Mouse (Mus musculus) embryo, embryonic 10 days (tissue): ENCODE data around the gene Folr1.

Experiments
- DNase-seq: peaks from one replicate; pipeline ENCODE4 v3.0.0-alpha.2; 2015; ENCODE audit warnings: low spot score

Folr1 gene

DNA sequence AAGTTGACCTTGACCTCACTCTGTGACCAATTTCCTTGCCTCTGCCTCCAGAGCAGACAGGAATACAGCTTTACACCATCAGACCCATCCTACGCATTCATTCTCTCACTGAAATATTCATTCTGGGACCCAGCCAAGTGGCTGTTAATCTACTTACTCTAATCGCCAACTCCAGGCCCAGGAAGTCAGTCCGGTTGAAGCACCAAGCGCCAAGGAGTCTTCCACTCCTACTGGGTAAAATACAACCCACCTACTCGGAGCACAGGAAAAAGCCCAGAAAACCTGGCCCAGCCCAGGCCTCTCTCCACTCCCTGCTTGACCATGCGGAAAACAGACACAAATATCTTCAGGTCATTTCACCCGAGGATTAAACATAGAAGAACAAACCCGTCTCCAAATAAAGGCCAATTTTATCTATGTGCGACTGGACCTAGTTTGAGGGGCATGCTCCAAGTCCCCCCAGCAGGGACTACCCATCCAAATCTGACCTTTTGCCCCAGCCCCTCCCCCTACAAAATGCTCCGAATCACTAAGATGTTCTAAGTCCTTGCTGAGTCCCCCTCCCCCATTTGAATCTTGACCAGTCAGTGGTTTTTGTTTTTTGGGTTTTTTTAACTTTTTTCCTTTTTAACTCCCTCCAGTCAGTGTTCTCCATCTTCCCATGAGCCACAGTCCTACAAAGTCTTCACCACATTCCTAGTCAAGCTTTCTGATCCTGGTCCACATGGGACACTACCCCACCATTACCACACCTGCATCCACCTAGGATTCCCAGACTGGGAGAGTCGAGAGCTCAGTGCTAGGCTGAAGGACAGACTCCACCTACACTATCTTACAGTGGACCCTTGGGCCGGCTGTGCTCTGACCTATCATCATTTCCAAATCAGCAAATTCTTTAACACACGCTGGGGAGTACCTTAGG, 2.1 kb downstream of the Folr1 start:
- no peak for DNase-seq

DNA sequence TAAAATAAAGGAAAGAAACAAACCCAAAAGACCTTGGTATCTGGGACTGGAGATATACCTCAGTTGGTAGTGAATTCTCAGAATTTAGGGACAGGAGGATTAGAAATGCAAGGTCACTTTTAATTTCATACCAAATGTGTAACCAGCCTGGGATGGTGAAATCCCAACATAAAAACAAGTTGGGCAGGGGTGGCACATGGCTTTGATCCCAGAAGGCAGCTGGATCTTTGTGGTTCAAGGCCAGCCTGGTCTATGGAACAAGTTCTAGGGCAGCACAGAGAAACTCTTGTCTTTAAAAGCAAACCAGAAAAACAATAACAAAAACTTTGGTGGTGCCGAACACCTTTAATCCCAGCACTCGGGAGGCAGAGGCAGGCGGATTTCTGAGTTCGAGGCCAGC, 3.1 kb downstream of the Folr1 start:
- no peak for DNase-seq

DNA sequence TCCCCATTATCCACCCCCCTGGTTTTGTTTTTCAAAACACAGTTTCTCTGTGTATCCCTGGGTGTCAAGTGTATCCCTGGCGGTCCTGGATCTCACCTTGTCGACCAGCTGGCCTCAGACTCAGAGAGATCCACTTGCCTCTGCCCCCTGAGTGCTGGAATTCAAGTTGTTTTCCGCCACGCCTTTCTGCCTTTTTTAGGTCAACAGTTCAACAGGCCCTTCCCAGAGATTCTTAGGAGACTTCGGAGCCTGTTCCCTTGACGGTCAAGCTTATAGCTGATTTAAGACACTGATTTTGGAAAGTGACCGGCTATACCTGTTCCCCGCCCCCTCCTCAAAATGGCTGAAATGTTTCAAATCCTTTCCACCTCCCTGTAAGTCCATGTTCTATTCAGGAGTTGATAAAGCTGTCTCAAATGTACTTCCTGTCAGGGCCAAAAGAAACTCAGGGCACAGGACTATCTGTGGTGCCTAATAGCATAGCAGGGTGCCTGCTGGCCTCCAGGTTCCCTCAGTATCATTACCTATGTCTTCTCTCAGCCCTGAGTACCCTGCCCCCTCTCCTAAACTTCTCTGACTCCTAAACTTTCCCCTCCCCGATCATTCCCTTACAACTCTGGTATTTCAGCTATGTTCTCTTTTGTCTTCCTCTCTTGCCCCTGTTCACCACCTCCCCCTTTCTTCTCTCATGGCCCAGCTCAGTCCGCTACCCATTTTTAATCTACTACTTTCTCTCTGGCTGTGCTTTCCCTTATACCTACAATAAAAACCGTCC, 3.9 kb downstream of the Folr1 start:
- DNase-seq, result no peak

DNA sequence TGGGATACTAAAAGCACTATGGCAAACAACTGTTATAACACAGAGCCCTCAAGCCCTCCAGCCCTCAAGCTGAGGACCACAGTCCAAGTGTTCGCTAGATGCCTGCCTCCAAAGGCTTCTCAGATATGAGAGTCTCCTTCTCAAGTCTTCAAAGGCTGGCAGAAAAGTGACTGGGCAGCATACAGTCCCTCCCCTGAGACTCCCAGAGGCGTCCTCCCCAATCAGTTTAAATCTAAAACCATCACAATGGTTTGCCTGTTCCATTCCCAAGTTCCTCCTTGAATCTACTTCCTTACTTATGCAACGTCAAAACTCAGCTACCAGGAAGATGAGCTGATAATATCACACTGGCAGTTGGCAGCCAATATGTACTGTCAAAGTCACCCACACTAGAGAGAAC, 7.2 kb downstream of the Folr1 start, which contains the start of gene Anapc15:
Anapc15 (plus strand) TSS at position 301 of the 400 bp plus-strand sequence.
- DNase-seq, result no peak

DNA sequence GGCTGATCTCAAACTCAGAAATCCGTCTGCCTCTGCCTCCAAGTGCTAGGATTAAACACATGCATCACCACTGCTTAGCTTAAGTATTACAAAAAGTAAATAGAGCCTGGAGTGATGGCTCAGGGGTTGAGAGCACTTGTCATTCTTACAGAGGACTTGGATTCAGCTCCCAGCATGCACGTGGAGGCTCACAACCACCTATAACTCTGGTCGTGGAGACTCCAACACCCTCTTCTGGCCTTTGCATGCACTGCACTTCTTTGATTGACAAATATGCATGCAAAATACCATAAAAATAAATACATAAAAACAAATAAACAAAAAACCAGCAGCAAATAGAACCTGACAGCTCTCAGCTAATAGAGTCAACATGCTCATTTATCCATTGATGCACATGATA, 8.3 kb downstream of the Folr1 start:
- DNase-seq, result no peak

DNA sequence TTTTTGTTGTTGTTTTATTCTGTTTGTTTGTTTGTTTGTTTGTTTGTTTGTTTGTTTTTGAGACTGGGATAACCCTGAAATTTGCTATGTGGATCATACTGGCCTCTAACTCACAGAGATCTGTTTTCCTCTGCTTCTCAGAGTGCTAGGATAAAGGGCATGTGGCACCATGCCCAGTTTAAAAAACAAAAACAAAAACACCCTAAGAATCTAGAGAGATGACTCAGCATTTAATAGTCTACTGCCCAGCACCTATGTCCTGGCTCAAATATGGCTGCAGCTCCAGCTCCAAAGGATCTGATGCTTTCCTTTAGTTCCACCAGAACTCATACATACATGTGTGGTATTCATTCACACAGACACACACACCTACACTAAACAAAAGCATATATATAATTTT, 9.6 kb downstream of the Folr1 start:
- DNase-seq, result no peak

DNA sequence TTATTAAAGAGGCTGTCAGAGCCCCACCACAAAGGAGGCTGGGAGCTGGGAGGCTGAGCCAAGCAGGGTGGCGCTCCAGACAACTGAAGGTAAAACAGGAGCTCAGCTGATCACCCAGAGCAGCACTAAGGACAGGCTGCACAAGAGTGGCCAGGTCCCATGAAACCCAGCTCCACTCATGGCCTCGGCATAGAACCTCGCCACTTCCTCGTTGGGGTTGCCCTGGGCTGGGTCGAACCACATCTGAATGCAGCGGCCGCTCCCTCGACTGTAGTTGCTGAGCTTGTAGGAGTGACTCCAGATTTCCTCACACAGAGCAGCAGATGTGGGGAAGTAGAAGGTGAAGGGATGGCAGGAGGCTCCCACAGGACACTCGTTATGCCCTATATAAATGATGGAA, 12.2 kb downstream of the Folr1 start:
- DNase-seq, result no peak

DNA sequence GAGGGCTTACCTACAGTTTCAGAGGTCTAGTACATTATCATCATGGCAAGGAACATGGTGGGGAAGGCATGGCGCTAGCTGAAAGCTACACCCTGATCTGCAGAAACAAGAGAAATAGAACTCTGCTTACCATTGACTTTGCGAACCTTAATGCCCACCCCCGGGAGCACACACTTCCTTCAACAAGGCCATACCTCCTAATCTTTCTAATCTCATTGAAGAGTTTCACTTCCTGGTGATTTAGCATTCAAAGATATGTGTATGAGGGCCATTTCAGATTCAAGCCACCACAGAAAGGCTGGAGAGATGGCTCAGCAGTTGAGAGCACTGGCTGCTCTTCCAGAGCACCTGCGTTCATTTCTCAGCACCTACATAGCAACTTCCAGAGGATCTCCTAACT, 13.5 kb downstream of the Folr1 start, which contains the start of gene Folr2:
Folr2 (minus strand) TSS at position 101 of the 400 bp plus-strand sequence.
- DNase-seq, result no peak

DNA sequence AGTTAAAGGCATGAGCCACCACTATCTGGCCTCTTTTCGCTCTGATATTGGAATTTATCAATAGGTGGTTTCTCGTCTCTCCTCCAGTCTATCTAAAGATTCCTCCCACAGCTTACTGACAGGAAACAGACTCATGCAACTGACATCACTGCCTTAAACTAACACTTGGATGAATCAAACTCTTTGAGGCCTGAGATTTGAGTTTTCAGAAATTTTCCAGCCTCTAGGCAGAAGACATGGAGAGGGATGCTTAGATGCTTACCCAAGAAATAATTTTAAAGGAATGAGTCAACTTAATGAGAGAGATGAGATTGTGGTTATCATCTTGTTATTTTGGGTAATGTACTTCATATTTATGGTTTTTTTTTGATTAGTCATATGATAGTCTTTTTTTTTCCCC, 16.8 kb downstream of the Folr1 start:
- no peak for DNase-seq

DNA sequence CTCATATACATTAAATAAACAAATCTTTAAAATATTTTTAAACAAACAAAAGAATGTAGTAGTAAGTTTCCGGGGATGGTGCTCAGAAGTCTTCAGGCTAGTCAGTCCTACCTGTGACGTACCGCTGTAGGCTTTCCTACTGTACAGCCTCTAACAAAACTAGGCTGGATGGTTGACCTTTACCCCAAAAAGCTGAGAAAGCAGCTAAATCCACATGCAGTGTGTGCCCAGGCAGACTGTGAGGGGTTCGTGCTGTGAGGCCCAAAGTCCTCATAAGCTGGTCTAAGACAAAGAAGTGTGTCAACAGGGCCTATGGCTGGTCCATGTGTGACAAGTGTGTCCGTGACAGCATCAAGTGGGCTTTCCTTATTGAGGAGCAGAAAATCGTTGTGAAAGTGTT, 17.7 kb downstream of the Folr1 start:
- no peak for DNase-seq

DNA sequence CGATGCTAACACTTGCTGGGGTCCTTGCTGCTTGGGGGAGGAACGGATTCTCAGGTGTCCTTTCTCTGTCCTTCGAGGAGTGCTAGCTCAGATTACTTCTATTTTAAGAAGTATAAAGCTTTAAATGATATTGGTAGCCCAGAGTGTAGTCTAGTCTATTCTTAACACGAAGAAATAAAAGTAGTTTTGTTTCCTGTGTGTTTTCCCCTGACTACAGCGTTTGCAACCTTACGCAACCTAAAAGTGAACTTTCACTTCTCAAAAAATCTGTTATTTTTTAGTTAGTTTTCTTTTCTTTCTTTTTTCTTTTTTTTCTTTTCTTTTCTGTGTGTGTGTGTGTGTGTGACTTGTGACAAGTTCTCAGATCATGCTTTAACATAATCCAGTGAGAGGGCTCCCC, 18.9 kb downstream of the Folr1 start:
- DNase-seq, result no peak

DNA sequence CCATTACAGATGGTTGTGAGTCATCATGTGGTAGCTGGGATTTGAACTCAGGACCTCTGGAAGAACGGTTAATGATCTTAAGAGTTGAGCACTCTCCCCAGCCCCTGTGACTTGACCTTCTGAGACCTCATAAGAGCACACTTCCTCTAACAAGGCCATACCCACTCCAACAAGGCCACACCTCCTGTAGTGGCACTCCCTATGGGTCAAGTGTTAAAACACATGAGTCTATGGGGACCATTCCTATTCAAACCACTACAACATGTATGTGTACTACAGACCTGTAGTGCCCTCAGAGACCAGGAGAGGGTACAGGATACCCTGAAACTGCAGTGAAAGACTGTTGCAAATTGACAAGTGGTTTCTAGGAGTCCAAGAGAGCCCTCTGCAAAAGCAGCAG, 22.7 kb downstream of the Folr1 start:
- DNase-seq, result no peak

DNA sequence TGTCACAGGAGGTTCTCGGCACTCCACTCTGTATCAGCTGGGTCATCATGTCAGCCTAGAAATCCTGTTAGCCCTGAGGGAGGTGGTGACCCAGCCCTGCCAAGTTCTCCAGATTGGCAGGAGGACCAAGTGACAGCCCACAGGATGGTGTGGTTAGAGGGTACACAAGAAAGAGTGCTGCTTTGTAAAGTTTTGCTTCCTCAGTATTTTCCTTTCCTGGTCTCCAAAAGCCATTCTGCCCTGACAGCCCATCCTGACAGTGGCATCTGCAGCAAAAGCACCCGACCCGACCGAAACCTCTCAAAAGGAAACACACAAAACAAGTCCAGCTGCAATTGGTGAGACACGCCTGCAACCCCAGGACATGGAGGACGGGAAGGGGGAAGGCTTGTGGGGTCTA, 26.4 kb downstream of the Folr1 start:
- DNase-seq, result no peak

DNA sequence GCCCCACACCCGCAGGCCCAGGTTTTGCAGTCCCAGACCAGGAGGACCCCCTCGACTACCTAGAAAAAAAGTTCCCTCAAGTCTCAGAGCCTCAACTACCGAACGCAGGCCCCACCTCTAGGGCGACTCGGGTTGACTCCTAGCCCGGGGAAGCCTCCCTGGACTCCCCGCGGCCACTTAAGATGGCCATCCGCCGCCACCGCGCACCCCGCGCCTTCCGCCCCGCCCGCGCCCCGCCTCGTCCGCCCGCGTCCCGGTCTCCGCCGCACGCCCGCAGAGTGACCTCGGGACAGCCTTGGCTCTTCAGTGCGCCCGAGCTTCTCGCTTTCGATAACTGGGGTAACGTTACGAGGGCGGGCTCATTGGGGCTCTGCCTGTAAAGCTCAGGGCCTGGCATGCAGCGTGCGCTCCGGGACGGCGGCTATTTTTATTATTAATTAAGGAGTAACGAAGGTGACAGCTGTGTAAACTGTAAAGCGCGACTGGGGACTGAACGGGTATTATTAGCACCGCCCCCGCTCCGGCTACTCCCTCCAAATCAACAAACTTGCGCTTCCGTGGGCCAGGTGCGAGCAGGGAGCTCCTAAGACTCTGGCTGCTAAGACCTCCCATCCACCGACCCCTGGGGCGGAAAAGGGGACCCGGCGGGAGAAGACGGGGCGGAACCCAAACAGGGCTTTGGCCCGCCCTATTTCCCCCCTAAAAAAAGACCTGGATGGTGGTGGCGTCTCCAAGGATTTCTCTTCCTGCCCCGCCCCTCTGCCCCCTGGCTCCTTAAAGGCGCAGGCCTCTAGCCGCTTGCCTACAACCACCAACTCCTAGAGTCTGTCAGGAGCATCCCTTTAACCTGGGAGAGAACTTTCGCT, 32.7 kb downstream of the Folr1 start, which contains the start of gene Inppl1:
Inppl1 (minus strand) TSS at position 624 of the 866 bp plus-strand sequence.
- peak; percentile 88 for DNase-seq

DNA sequence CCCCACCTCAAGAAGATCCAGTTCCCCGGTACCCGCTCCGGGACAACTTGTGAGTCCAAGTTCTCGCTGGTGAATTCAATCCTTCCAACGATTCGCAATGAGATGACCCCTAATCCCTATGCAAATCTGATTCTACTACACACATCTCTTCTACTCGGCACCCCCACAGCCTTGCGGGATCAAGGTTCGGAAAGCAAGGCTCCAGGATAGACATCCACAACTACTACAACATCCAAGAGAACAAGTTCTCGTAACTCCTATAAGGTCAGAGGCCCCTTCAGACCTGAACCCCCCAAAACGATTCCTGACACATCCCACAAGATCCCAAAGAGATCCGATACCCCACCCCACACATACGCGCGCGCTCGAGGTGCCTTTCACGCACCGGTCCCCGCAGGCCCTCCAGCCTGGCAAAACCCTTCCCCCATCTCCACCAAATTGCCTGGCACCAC, 33.4 kb downstream of the Folr1 start:
- peak; percentile 49 for DNase-seq

DNA sequence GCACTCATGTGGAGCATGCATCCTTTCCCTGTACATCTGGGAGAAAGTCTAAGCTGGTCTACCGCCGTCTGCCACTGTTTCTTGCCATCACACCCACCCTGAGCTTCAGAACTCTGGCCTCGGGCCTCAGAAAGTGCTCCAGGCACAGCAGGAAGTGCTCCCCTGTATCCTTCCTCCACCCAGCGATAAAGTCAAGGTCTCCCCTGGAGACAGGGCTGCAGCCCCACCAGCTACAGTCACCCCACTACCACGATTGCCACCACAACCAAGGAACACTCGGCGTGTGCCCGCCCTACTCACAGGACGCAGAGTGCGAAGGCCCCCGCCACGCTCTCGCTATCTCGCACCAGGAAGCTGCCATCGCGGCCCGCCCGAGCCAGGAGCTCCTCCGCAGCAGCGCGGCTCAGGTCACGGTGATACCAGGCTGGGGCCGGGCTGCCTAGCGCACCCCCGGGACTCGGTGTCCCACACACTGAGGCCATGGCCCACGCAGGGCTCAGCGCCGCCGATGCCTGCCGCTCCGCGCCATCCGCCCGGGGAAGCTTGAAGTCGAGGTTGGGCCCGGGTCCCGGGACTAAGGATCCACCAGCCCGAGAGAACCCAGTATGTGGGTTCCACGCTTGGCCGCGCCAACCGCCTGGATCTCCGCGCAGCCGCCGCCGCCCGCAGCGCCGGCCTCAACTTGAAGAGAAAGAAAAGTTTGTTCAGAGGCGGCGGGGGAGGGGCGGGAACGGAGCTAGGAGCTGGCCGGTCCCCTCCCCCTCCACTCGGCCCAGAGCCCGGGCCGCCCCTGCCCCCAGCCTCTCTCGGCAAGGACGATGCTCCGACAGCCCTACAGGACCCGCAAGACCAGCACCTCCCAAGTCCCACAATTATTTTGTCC, 34.1 kb downstream of the Folr1 start:
- peak; percentile 70 for DNase-seq

DNA sequence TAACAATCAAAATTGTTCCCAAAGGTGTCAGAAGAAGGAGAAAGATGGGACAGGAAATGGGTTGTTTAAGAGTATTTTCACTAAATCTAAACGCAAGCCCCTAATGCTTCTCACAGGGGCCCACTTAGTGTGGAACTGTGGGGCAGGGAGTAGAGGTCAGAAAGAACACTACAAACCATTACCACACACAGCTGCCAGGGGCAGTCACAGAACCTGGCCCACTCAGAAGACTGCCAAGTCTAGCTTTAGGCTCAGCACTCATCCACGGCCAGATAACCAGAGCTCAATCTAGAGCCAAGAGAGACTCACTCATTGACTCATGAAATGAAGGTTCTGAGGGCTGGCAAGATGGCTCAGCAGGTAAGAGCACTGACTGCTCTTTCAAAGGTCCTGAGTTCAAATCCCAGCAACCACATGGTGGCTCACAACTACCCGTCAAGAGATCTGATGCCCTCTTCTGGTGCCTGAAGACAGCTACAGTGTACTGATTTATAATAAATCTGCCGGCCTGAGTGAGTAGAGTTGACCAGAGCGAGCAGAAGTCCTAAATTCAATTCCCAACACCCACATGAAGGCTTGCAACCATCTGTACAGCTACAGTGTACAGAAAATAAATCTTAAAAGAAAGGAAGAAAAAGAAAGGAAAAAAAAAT, 35.0 kb downstream of the Folr1 start:
- peak; percentile 52 for DNase-seq

DNA sequence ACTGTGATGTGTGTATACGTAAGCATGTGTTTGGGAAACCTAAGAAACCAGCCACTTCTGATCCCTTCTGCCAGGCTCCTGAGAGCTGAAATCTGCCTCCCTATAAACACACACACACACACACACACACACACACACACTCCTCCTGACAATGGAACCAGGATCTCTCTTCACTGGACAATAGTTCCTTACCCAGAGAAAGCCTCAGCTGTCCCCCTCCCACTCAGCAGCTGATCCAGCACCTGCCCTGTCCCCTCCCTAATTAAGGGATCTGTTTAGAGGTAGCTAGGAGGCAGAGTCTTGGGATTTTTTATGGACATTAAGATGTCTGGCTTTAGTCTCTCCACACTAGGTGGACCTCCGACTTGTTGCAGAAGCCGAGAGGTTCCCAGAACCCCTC, 35.7 kb downstream of the Folr1 start:
- no peak for DNase-seq

DNA sequence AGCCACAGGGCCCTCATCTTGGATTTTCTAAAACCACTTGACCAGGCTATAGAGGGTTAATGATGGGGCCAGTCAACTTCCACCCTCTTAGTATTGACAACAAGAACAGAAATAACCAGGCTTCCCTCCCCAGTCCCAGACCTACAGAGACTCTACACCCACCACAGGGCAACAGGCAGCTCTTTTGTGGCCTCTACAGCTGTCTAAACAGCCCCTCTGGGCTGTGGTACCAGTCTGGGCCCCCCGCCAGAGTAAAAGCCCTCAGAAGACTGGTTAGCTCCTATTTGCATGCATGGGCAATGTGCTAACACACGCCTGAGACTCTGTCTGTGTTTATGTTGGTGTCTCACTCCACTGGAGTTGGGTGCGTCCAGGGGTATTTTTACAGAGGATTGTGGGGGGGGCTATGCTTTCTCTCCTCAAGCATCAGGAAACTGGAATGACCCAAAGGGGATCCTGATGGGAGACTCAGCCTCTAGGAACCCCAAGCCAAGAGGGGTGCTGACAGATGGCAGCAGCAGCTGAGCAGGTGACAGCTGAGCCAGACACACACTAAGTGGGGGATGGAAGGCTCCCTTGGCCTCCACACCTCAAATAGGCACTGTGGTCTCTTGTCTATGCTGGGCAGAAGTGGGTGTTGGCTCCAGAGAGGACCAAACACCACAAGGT, 36.5 kb downstream of the Folr1 start:
- DNase-seq, result no peak

DNA sequence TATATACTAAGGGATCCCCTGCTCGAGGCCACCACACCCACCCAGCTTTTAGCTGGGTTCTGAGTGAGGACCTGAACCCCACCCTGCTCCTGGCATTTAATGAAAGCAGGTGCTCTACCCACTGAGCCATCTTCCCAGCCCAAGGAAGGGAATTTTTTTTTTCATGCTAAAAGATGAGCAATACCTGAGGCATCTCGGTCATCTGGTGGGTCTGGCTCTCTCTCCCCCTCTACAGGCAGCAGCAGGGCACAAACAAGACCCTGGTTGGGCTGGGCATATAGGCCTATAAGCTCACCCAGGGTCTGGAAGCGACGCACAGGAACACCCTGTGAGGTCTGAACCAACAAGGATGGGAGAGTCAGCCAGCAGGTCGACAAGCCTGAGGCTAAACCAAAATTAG, 37.2 kb downstream of the Folr1 start:
- DNase-seq, result no peak
